Mouse (Mus musculus) spleen, adult 2 months (tissue): ENCODE results near the gene Dync1i1. TPM values are rescaled to one million over a fixed set of nuclear protein-coding genes. Genes with fewer than 3 reads are reported as not detected.

Source experiments
- DNase-seq, 2 experiments: peaks; one replicate each; pipeline versions ENCODE4 v3.0.0 to v3.0.0-alpha.2; 2012 to 2021; ENCODE audit warnings: low spot score in 2 of 2, low read depth in 1 of 2
- H3K27ac ChIP-seq: fragments of 200-500 bp; 2 replicates; pipeline ENCODE4 v1.5.1; 2012; ENCODE audit warnings: low read length, inconsistent platforms; ENCODE audit not compliant: insufficient read depth
- H3K27me3 ChIP-seq: fragments of 200-500 bp; 2 replicates; pipeline ENCODE4 v1.6.1; 2012; ENCODE audit warnings: mild to moderate bottlenecking, moderate library complexity, low read length, inconsistent platforms; ENCODE audit not compliant: control insufficient read depth, insufficient read depth
- H3K36me3 ChIP-seq: fragments of 200-500 bp; 2 replicates; pipeline ENCODE4 v1.6.1; 2012; ENCODE audit warnings: mild to moderate bottlenecking, low read length, inconsistent platforms; ENCODE audit not compliant: control insufficient read depth, insufficient read depth
- H3K4me1 ChIP-seq: fragments of 200-500 bp; 2 replicates; pipeline ENCODE4 v1.6.1; 2011; ENCODE audit warnings: inconsistent platforms; ENCODE audit not compliant: control insufficient read depth, insufficient read depth, insufficient read length
- H3K4me3 ChIP-seq: fragments of 200-500 bp; 2 replicates; pipeline ENCODE4 v1.5.1; 2011; ENCODE audit warnings: mild to moderate bottlenecking, inconsistent platforms; ENCODE audit not compliant: insufficient read depth, insufficient read length; ENCODE audit errors: extremely low read depth
- CTCF ChIP-seq: fragments of 200-500 bp; IDR thresholded peaks from 2 replicates; pipeline ENCODE4 v1.5.1; 2011; ENCODE audit warnings: mild to moderate bottlenecking, inconsistent platforms; ENCODE audit not compliant: insufficient read depth, insufficient read length, insufficient replicate concordance; ENCODE audit errors: extremely low read depth
- POLR2A ChIP-seq: fragments of 200-500 bp; IDR thresholded peaks from 2 replicates; pipeline ENCODE4 v1.6.1; 2011; ENCODE audit warnings: low read depth, low read length, inconsistent platforms
- WGBS: fragments of 180-500 bp; shearing (Covaris S2); methylation state at CpG from one replicate; pipeline ENCODE4 v1.1.7; 2018; 5-methylcytosine and 5-hydroxymethylcytosine counted together
- polyA plus RNA-seq: library from polyadenylated mRNA; depleted of rRNA; stranded (reverse); fragments of >200 nt; gene quantifications from 2 replicates; pipeline ENCODE4 v1.2.3, GENCODE M21; 2012

Dync1i1 gene
- polyA plus RNA-seq, 1 experiment: 1.6 TPM

DNA sequence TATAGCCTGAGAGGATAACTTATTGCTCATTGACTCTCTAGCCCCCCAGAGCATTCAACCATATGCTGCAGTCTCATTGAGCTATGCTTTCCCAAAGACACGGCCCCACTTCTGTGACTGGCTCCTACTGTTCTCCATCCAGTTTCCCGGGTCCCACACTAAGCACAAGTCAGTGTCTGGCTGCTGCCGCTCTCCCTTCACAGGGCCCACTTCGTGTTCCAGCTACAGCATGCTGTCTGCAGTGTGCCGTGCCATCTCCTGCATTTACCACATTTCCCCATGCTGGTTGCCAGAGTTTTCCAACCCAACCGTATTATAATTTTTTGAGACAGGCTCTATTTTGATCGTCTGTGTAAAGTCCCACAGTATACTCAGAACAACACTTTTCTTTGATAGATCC, 14.3 kb downstream of the Dync1i1 start:
- TF ChIP-seq CTCF: no peak
- H3K27me3 ChIP-seq: no peaks in the 10 kb centered on the region
- H3K4me1 ChIP-seq: no peaks in the 10 kb centered on the region
- no peak for DNase-seq
- 81% methylated on average over 7 of the region's 7 CpGs for WGBS
- H3K36me3 ChIP-seq: no peaks in the 10 kb centered on the region
- no peak overlapping the region for H3K27ac ChIP-seq
- H3K4me3 ChIP-seq: no peak overlapping the region

DNA sequence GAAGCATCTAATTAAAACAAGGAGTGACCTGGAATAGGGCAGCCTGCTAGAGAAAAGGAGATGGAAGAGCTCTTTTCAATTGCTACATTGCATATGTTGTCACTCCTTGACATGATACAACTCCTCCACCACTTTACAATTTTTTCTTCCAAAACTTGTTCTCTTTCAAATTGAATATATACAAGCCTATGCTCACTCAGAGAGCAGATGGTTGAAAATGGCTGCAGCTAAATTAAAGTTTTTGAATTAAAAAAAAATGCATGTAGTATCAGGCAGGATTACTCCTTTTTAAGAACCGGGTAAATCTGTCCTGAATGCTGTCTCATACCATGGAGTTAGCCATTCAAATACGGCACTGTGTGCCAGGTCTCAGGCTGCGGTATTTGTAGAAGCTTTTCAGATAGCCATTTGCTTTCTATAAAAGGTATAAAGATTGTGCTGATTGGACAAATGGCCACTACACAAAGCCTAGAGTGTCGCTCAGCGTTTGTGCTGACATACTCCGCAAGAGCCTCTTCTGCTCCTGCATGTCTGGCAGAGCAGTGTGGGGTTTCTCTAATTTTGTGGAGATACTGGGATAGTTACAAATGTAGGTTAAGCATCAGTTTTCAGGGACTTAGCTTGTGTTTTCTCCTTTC, 16.1 kb downstream of the Dync1i1 start:
- H3K4me3 ChIP-seq: no peak overlapping the region
- no peaks in the 10 kb centered on the region for H3K27me3 ChIP-seq
- no peak for DNase-seq
- H3K27ac ChIP-seq: no peak overlapping the region
- no peaks in the 10 kb centered on the region for H3K36me3 ChIP-seq
- no peaks in the 10 kb centered on the region for H3K4me1 ChIP-seq
- WGBS: 88% methylated on average over 6 of the region's 6 CpGs
- TF ChIP-seq CTCF: no peak
- TF ChIP-seq POLR2A: no peak

DNA sequence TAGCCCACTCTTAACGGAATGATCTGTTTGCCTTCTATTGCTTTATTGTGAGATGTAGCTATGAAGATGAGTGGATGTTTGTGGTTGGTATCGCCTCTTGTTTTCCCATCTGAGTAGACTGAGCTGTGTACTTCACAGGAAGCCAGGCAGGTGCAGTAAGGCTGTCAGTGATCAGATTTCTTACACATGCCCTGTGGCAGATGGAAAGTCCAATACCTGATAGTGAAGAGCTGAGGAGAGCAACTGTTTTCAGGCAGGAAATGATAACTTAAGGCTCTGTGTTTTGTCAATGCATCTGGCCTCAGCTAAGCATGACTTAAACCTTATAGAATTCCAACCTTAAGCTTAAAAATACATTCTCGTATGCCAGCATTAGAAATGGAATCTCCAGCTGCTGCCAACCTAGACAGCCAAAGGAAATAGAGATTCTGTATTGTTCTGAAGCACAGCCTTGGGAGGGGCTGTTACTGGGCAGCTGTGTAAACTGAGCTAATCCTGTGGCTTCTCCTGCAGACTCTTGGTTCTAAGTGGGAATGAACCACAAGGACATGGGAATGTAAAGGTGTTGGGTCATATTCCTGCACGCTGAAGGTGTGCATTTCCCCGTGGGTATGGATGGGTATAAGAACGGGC, 24.8 kb downstream of the Dync1i1 start:
- WGBS: 78% methylated on average over 6 of the region's 6 CpGs
- no peak for TF ChIP-seq POLR2A

GRCm38 (mm10) chr6:5752128-5752527, 26.7 kb downstream of the Dync1i1 start:
- no peaks in the 10 kb centered on the region for H3K27me3 ChIP-seq
- H3K36me3 ChIP-seq: no peaks in the 10 kb centered on the region
- no peak for DNase-seq
- 89% methylated on average over 16 of the region's 16 CpGs for WGBS
- no peak overlapping the region for H3K4me3 ChIP-seq
- H3K4me1 ChIP-seq: no peaks in the 10 kb centered on the region
- TF ChIP-seq POLR2A (no peak), CTCF (no peak)
- no peak overlapping the region for H3K27ac ChIP-seq

More for the DNA sequence above, 24.8 kb downstream of the Dync1i1 start:
- no peaks in the 10 kb centered on the region for H3K4me1 ChIP-seq
- H3K36me3 ChIP-seq: no peaks in the 10 kb centered on the region
- no peak for DNase-seq
- H3K27ac ChIP-seq: no peak overlapping the region
- no peaks in the 10 kb centered on the region for H3K27me3 ChIP-seq
- no peak overlapping the region for H3K4me3 ChIP-seq

- no peak for DNase-seq
- no peaks in the 10 kb centered on the region for H3K27me3 ChIP-seq
- H3K4me3 ChIP-seq: no peak overlapping the region
- no peaks in the 10 kb centered on the region for H3K4me1 ChIP-seq
- no peaks in the 10 kb centered on the region for H3K36me3 ChIP-seq
- no peak for TF ChIP-seq POLR2A
- TF ChIP-seq CTCF: no peak
- 79% methylated on average over 5 of the region's 5 CpGs for WGBS
- H3K27ac ChIP-seq: no peak overlapping the region
Measured at GRCm38 (mm10) chr6:5752617-5753016, 27.2 kb downstream of the Dync1i1 start.

DNA sequence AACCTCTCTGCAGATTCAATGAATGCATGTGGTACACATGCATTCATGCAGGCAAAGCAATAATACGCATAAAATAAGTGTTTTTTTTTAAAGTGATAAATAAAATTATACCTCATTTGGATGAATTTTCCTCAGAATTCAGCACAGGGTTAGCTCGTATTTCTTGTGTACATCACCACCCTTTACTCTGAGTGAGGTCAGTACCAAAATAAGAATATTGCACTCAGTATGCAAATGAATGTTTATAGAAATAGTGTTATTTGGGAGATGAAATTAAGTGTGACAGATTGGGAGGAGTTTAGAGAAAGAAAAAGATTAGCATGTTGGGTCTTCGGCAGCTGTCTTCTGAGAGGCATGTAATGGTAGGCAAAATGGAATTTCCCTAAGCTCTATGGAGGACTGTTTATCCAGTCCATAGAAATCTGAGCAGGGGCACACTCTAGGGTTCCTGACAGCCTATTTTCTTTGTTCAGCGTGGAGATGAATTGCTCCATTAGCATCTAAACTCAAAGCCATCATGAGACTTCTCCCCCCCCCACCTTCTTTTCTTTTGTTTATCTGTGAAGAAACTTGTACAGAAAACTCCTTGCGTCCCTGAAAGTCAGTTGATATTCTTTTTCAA, 31.2 kb downstream of the Dync1i1 start:
- Histone ChIP-seq H3K4me3 (no peak overlapping the region), H3K4me1 (no peaks in the 10 kb centered on the region), H3K27me3 (no peaks in the 10 kb centered on the region), H3K36me3 (no peaks in the 10 kb centered on the region), H3K27ac (no peak overlapping the region)
- DNase-seq: no peak
- 89% methylated on average over 5 of the region's 5 CpGs for WGBS
- TF ChIP-seq CTCF (no peak), POLR2A (no peak)

- TF ChIP-seq POLR2A: no peak
- TF ChIP-seq CTCF: no peak
- no peak for DNase-seq
- H3K4me3 ChIP-seq: no peak overlapping the region
- WGBS: 74% methylated on average over 2 of the region's 2 CpGs
- no peaks in the 10 kb centered on the region for H3K27me3 ChIP-seq
- no peaks in the 10 kb centered on the region for H3K36me3 ChIP-seq
- H3K27ac ChIP-seq: no peak overlapping the region
- H3K4me1 ChIP-seq: no peaks in the 10 kb centered on the region
Measured at GRCm38 (mm10) chr6:5762943-5763342, 37.5 kb downstream of the Dync1i1 start.
